8 mouse cellular contexts compared by ENCODE assay signal in genomic region chr1:153487500-153487879, GRCm38 (mm10). TPM values are rescaled to one million over a fixed set of nuclear protein-coding genes. Genes with fewer than 3 reads are reported as not detected.
DNase-seq lines count a peak whose midpoint lies in the region; ATAC-seq lines count a peak whose summit lies in the region.

TSS of gene Dhx9 (minus strand) at chr1:153487660.

- WGBS in hindbrain, embryonic 15.5 days, result 0% methylated on average over 35 of the region's 35 CpGs

- peak within 1 kb of the TSS; percentile 90 for H3K4me2 ChIP-seq in hindbrain, embryonic 15.5 days

- H3K27ac ChIP-seq in hindbrain, embryonic 15.5 days (replicated peaks), result peak within 1 kb of the TSS; percentile 92

- ATAC-seq in hindbrain, embryonic 15.5 days (ENCODE audit: low FRiP score, low read depth), result peak; percentile 92

- H3K4me3 ChIP-seq in hindbrain, embryonic 15.5 days, result peak within 1 kb of the TSS; percentile 77

- peaks cover 29% of the 10 kb centered on the region for H3K4me1 ChIP-seq in hindbrain, embryonic 15.5 days (replicated peaks)

- H3K9ac ChIP-seq in hindbrain, embryonic 15.5 days, result peak within 1 kb of the TSS; percentile 92

- DNase-seq in T-cell, adult 2 months (ENCODE audit: low spot score), result peak; percentile 99
- DNase-seq in cerebellum, postnatal 36 days, result peak; percentile 98 to 100
- DNase-seq in frontal cortex, postnatal 36 days (ENCODE audit: low spot score in 2 of 2), result peak; percentile 97 to 98
- DNase-seq in left cerebral cortex, adult 11 months (ENCODE audit: low spot score), result peak; percentile 97
- DNase-seq in lung, postnatal 4 days, result peak; percentile 99 to 100
- DNase-seq in retina, postnatal 7 days (ENCODE audit: low read depth, low spot score), result peak; percentile 95
- DNase-seq in urinary bladder, adult 2 months (ENCODE audit: low spot score), result peak; percentile 99

- no peaks in the 10 kb centered on the region for H3K9me3 ChIP-seq in hindbrain, embryonic 15.5 days

- H3K36me3 ChIP-seq in hindbrain, embryonic 15.5 days, result peaks cover under 1% of the 10 kb centered on the region; the same call in 1 of the 2 replicates

- no peaks in the 10 kb centered on the region for H3K27me3 ChIP-seq in hindbrain, embryonic 15.5 days

RNA-seq across cellular contexts. Expression of gene Dhx9, which starts in this region (rescaled TPM):
- 23.5 and 32.2 TPM in 2 replicates for polyA plus RNA-seq in hindbrain, embryonic 15.5 days (2015; fragmentation: Nextera tagmentation; extraction: Ambion mirVana)
- 46.6 and 51.1 TPM in 2 replicates for polyA plus RNA-seq in urinary bladder, adult 2 months (2012; rRNA removed)

Comparison
In these comparisons a context has a peak if more than half of its experiments do, and no peak if none do; other contexts are left out.
1. Peak in every context shown above with its lines: DNase-seq, ATAC-seq, H3K4me3 ChIP-seq and H3K27ac ChIP-seq.